Mouse (Mus musculus): ENCODE measurements around the gene Adgrf4. TPM values are rescaled to one million over a fixed set of nuclear protein-coding genes. Genes with fewer than 3 reads are reported as not detected.

The Adgrf4 gene
- polyA plus RNA-seq (2015; fragmentation: Nextera tagmentation; extraction: Ambion mirVana) = 0.10 and 0.22 TPM in 2 replicates

- WGBS = 90% methylated on average over 10 of the region's 10 CpGs
- Histone ChIP-seq H3K4me1 (replicated peaks) (no peaks in the 10 kb centered on the region), H3K27me3 (no peaks in the 10 kb centered on the region), H3K4me3 (no peak within 1 kb of the TSS), H3K36me3 (no peaks in the 10 kb centered on the region), H3K9me3 (no peaks in the 10 kb centered on the region), H3K9ac (no peak within 1 kb of the TSS), H3K4me2 (no peak within 1 kb of the TSS), H3K27ac (replicated peaks) (no peak within 1 kb of the TSS)
- ATAC-seq (ENCODE audit: low FRiP score, low read depth) = no peak
Observed at GRCm38 (mm10) chr17:42692136-42692535, at the start of gene Adgrf4. Adgrf4 (minus strand) TSS chr17:42692284.

GRCm38 (mm10) chr17:42741801-42742217, 49.7 kb upstream of the Adgrf4 start, which contains the start of gene Adgrf2:
Adgrf2 (minus strand) TSS chr17:42742179.
- Histone ChIP-seq H3K4me1 (replicated peaks) (no peaks in the 10 kb centered on the region), H3K4me2 (no peak within 1 kb of the TSS), H3K27me3 (no peaks in the 10 kb centered on the region), H3K36me3 (no peaks in the 10 kb centered on the region), H3K4me3 (no peak within 1 kb of the TSS), H3K9ac (no peak within 1 kb of the TSS), H3K27ac (replicated peaks) (no peak within 1 kb of the TSS), H3K9me3 (no peaks in the 10 kb centered on the region)
- 32% methylated on average over 7 of the region's 7 CpGs for WGBS
- no peak for ATAC-seq (ENCODE audit: low FRiP score, low read depth)

- H3K27ac ChIP-seq (replicated peaks) = no peak overlapping the region
- no peak overlapping the region for H3K4me2 ChIP-seq
- no peaks in the 10 kb centered on the region for H3K27me3 ChIP-seq
- no peak overlapping the region for H3K4me3 ChIP-seq
- 90% methylated on average over 6 of the region's 6 CpGs for WGBS
- no peak overlapping the region for H3K9ac ChIP-seq
- H3K9me3 ChIP-seq = no peaks in the 10 kb centered on the region
- H3K36me3 ChIP-seq = no peaks in the 10 kb centered on the region
- ATAC-seq (ENCODE audit: low FRiP score, low read depth) = no peak
- H3K4me1 ChIP-seq (replicated peaks) = no peaks in the 10 kb centered on the region
Observed at GRCm38 (mm10) chr17:42738794-42739193, 46.7 kb upstream of the Adgrf4 start.

- no peaks in the 10 kb centered on the region for H3K9me3 ChIP-seq
- 63% methylated on average over 3 of the region's 3 CpGs for WGBS
- no peak overlapping the region for H3K4me2 ChIP-seq
- no peak overlapping the region for H3K27ac ChIP-seq (replicated peaks)
- H3K9ac ChIP-seq = no peak overlapping the region
- no peaks in the 10 kb centered on the region for H3K36me3 ChIP-seq
- no peak for ATAC-seq (ENCODE audit: low FRiP score, low read depth)
- H3K4me3 ChIP-seq = no peak overlapping the region
- no peaks in the 10 kb centered on the region for H3K4me1 ChIP-seq (replicated peaks)
- no peaks in the 10 kb centered on the region for H3K27me3 ChIP-seq
Observed at GRCm38 (mm10) chr17:42717161-42717560, 25.1 kb upstream of the Adgrf4 start.

GRCm38 (mm10) chr17:42714991-42715390, 22.9 kb upstream of the Adgrf4 start:
- Histone ChIP-seq H3K27ac (replicated peaks) (no peak overlapping the region), H3K9ac (no peak overlapping the region), H3K4me3 (no peak overlapping the region), H3K9me3 (no peaks in the 10 kb centered on the region), H3K27me3 (no peaks in the 10 kb centered on the region), H3K4me2 (no peak overlapping the region), H3K36me3 (no peaks in the 10 kb centered on the region), H3K4me1 (replicated peaks) (no peaks in the 10 kb centered on the region)
- no peak for ATAC-seq (ENCODE audit: low FRiP score, low read depth)
- 94% methylated on average over 7 of the region's 7 CpGs for WGBS

GRCm38 (mm10) chr17:42710717-42711116, 18.6 kb upstream of the Adgrf4 start:
- 84% methylated on average over 7 of the region's 7 CpGs for WGBS
- Histone ChIP-seq H3K4me3 (no peak overlapping the region), H3K36me3 (no peaks in the 10 kb centered on the region), H3K4me1 (replicated peaks) (no peaks in the 10 kb centered on the region), H3K4me2 (no peak overlapping the region), H3K27me3 (no peaks in the 10 kb centered on the region), H3K9me3 (no peaks in the 10 kb centered on the region), H3K27ac (replicated peaks) (no peak overlapping the region), H3K9ac (no peak overlapping the region)
- ATAC-seq (ENCODE audit: low FRiP score, low read depth) = no peak

- no peaks in the 10 kb centered on the region for H3K27me3 ChIP-seq
- no peaks in the 10 kb centered on the region for H3K9me3 ChIP-seq
- no peaks in the 10 kb centered on the region for H3K36me3 ChIP-seq
- 82% methylated on average over 4 of the region's 4 CpGs for WGBS
- no peak overlapping the region for H3K9ac ChIP-seq
- H3K4me3 ChIP-seq = no peak overlapping the region
- H3K4me2 ChIP-seq = no peak overlapping the region
- no peaks in the 10 kb centered on the region for H3K4me1 ChIP-seq (replicated peaks)
- ATAC-seq (ENCODE audit: low FRiP score, low read depth) = no peak
- H3K27ac ChIP-seq (replicated peaks) = no peak overlapping the region
Observed at GRCm38 (mm10) chr17:42705611-42706010, 13.5 kb upstream of the Adgrf4 start.

- Histone ChIP-seq H3K4me1 (replicated peaks) (no peaks in the 10 kb centered on the region), H3K27ac (replicated peaks) (no peak overlapping the region), H3K27me3 (no peaks in the 10 kb centered on the region), H3K9ac (no peak overlapping the region), H3K4me2 (no peak overlapping the region), H3K9me3 (no peaks in the 10 kb centered on the region), H3K36me3 (no peaks in the 10 kb centered on the region), H3K4me3 (no peak overlapping the region)
- WGBS = 93% methylated on average over 9 of the region's 9 CpGs
- ATAC-seq (ENCODE audit: low FRiP score, low read depth) = no peak
Observed at GRCm38 (mm10) chr17:42702198-42702597, 10.1 kb upstream of the Adgrf4 start.

- H3K4me1 ChIP-seq (replicated peaks) = no peaks in the 10 kb centered on the region
- no peaks in the 10 kb centered on the region for H3K36me3 ChIP-seq
- no peak overlapping the region for H3K27ac ChIP-seq (replicated peaks)
- ATAC-seq (ENCODE audit: low FRiP score, low read depth) = no peak
- H3K4me2 ChIP-seq = no peak overlapping the region
- H3K27me3 ChIP-seq = no peaks in the 10 kb centered on the region
- no peak overlapping the region for H3K4me3 ChIP-seq
- H3K9me3 ChIP-seq = no peaks in the 10 kb centered on the region
- 92% methylated on average over 4 of the region's 4 CpGs for WGBS
- H3K9ac ChIP-seq = no peak overlapping the region
Observed at GRCm38 (mm10) chr17:42694730-42695129, 2.6 kb upstream of the Adgrf4 start.

- Histone ChIP-seq H3K9me3 (no peaks in the 10 kb centered on the region), H3K27me3 (no peaks in the 10 kb centered on the region), H3K27ac (replicated peaks) (no peak overlapping the region), H3K36me3 (no peaks in the 10 kb centered on the region), H3K4me2 (no peak overlapping the region), H3K4me3 (no peak overlapping the region), H3K4me1 (replicated peaks) (no peaks in the 10 kb centered on the region), H3K9ac (no peak overlapping the region)
- ATAC-seq (ENCODE audit: low FRiP score, low read depth) = no peak
- WGBS = 94% methylated on average over 8 of the region's 8 CpGs
Observed at GRCm38 (mm10) chr17:42690531-42690930, 1.6 kb downstream of the Adgrf4 start.

GRCm38 (mm10) chr17:42658634-42659422, 33.3 kb downstream of the Adgrf4 start:
- Histone ChIP-seq H3K4me1 (replicated peaks) (no peaks in the 10 kb centered on the region), H3K36me3 (no peaks in the 10 kb centered on the region), H3K27me3 (no peaks in the 10 kb centered on the region), H3K9ac (no peak overlapping the region), H3K27ac (replicated peaks) (no peak overlapping the region), H3K9me3 (no peaks in the 10 kb centered on the region), H3K4me2 (peak overlapping the region; percentile 41), H3K4me3 (no peak overlapping the region)
- ATAC-seq (ENCODE audit: low FRiP score, low read depth) = peak; percentile 81; the same call in 1 of the 2 replicates
- WGBS = 26% methylated on average over 14 of the region's 14 CpGs

GRCm38 (mm10) chr17:42643416-42643815, 48.7 kb downstream of the Adgrf4 start:
- Histone ChIP-seq H3K4me2 (no peak overlapping the region), H3K9ac (no peak overlapping the region), H3K36me3 (no peaks in the 10 kb centered on the region), H3K9me3 (no peaks in the 10 kb centered on the region), H3K4me3 (no peak overlapping the region), H3K27ac (replicated peaks) (no peak overlapping the region), H3K27me3 (no peaks in the 10 kb centered on the region), H3K4me1 (replicated peaks) (no peaks in the 10 kb centered on the region)
- no peak for ATAC-seq (ENCODE audit: low FRiP score, low read depth)
- 82% methylated on average over 3 of the region's 3 CpGs for WGBS

GRCm38 (mm10) chr17:42630206-42630605, 61.9 kb downstream of the Adgrf4 start:
- H3K9me3 ChIP-seq = no peaks in the 10 kb centered on the region
- H3K36me3 ChIP-seq = no peaks in the 10 kb centered on the region
- WGBS = 87% methylated on average over 2 of the region's 2 CpGs
- H3K27ac ChIP-seq (replicated peaks) = no peak overlapping the region
- no peak overlapping the region for H3K9ac ChIP-seq
- ATAC-seq (ENCODE audit: low FRiP score, low read depth) = no peak
- H3K4me1 ChIP-seq (replicated peaks) = no peaks in the 10 kb centered on the region
- no peaks in the 10 kb centered on the region for H3K27me3 ChIP-seq
- no peak overlapping the region for H3K4me2 ChIP-seq
- H3K4me3 ChIP-seq = no peak overlapping the region
